Mouse (Mus musculus) ES-Bruce4 (cell line): Measurements from ENCODE around the gene Cib1.
A peak's percentile ranks its signal among the peaks of the same experiment; 100 is the strongest.

Experiments
- CTCF ChIP-seq: IDR thresholded peaks from one replicate; pipeline ENCODE4 v1.8.1; 2011; ENCODE audit warnings: low read depth, low read length
- EP300 ChIP-seq: IDR thresholded peaks from 2 replicates; pipeline ENCODE4 v1.6.1; 2011; ENCODE audit warnings: low read depth, low read length; ENCODE audit not compliant: insufficient read depth

- TF ChIP-seq CTCF (no peak), EP300 (peak; percentile 63; the same call in 1 of the 2 replicates)
These were observed 25.3 kb downstream of the Cib1 start for GRCm38 (mm10) chr7:80207314-80207731.
